Mouse (Mus musculus): ENCODE data around the gene Ppp1r2. TPM values are rescaled to one million over a fixed set of nuclear protein-coding genes. Genes with fewer than 3 reads are reported as not detected.
A peak's percentile ranks its signal among the peaks of the same experiment; 100 is the strongest.

Ppp1r2 gene
- total RNA-seq, 2 experiments from 2014 or later: 113 to 125 TPM

- DNase-seq: peak; percentile 80
- intact Hi-C loops (cut with DNase I): loop anchor here (2.0 kb wide), 1 partner anchor 14 kb away; no protein-coding TSS in a partner anchor
Observed at GRCm38 (mm10) chr16:31290751-31291365, 15.8 kb upstream of the Ppp1r2 start.

- peak; percentile 96 to 97 for DNase-seq
- intact Hi-C loops (cut with DNase I): loop anchor here (2.0 kb wide), 1 partner anchor 13 kb away; no protein-coding TSS in a partner anchor
Observed at GRCm38 (mm10) chr16:31290281-31290680, 15.2 kb upstream of the Ppp1r2 start.

DNA sequence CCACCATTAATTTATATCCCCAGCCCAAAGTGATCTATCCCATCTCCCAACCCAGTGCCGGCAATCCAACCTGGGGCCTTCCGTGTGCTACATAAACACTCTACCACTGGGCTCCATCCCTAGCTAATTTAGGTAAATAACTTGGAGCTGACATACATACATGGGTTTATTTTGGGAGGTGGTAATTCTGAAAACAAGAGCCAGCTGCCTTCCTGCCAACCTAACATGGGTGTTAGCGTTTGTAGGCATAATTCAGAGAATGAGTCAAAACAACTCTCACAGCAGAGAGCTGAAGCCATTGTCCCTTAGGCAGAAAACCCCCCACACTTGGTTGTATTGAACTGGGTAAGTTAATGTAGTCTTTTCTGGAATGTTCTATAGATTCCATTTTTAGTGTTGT is 12.6 kb upstream of the Ppp1r2 start:
- intact Hi-C loops (cut with DNase I): no loop called here
- no peak for DNase-seq

GRCm38 (mm10) chr16:31286801-31287488 is 11.9 kb upstream of the Ppp1r2 start:
- DNase-seq: no peak
- intact Hi-C loops (cut with DNase I): no loop called here

- peak; percentile 74 to 80 for DNase-seq
- intact Hi-C loops (cut with DNase I): no loop called here
Observed at GRCm38 (mm10) chr16:31281981-31282380, 6.9 kb upstream of the Ppp1r2 start.

GRCm38 (mm10) chr16:31280176-31280575 is 5.1 kb upstream of the Ppp1r2 start:
- intact Hi-C loops (cut with DNase I): no loop called here

GRCm38 (mm10) chr16:31278581-31278980 is 3.5 kb upstream of the Ppp1r2 start:
- no peak for DNase-seq
- intact Hi-C loops (cut with DNase I): no loop called here

More at GRCm38 (mm10) chr16:31280176-31280575, 5.1 kb upstream of the Ppp1r2 start:
- DNase-seq: no peak

GRCm38 (mm10) chr16:31278081-31278480 is 3.0 kb upstream of the Ppp1r2 start:
- DNase-seq: peak; percentile 34 to 56
- intact Hi-C loops (cut with DNase I): no loop called here

DNA sequence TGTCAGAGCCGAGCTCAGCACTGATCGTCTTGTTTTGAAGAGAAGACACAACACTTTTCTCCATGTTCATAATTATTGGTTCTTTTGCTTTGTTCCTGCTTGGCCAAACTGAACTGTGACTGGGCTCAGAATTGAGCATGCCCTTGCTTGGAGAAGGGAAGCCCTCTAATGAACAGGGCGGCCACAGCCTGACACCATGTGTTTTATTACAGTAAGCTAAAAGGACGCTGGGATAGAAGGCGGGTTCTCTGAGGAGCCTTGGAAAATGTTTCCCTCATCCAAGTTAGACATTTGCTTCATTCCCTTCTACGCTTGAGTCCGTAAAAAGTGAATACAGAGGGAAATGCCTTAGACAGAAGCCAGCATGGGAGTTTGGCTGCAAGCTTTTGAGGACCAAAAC is 1.9 kb upstream of the Ppp1r2 start:
- intact Hi-C loops (cut with DNase I): loop anchor here (2.0 kb wide), 2 partner anchors 14 to 50 kb away; no protein-coding TSS in a partner anchor
- DNase-seq: no peak

DNA sequence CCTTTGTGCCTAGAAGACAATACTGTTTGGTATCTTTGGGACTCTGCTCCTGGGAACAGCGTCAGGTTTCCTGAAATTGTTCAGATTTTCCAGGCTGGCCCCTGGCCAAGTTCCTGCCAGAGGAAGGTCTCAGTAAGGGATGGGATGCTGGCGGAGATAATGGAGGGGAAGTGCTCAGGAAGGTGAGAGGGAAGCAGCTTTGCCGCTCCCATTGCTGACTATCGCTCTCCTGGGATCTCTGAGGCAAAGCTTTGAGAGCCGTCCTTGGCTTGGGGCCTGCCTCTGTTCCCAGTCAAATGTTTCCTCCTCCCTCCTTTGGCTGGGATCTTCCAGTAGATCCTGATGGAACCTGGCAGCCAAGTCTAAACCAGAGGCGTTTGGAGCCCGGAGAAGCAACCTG is 1.5 kb upstream of the Ppp1r2 start:
- intact Hi-C loops (cut with DNase I): loop anchor here (2.0 kb wide), 2 partner anchors 14 to 50 kb away; no protein-coding TSS in a partner anchor
- peak; percentile 85 to 88 for DNase-seq

DNA sequence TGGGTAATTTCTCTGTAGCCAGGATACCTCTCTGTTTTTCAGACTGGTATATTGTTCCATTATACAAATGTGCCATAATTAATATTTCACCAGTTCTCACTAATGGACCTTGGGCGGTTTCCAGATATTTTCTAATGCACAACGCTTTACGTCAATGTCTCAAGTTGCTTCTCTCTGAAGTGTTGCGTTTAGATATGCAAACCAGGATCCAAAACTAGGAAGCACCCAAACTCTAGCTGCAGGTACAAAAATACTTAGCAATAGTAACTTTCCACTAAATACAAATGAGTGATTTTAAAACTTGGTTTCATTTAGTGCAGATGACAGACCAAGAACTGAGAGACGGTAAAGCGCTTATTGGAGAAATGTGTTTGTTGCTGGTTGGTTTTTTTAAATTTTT is 993 bp downstream of the Ppp1r2 start:
- intact Hi-C loops (cut with DNase I): loop anchor here (5.0 kb wide), 1 partner anchor 73 kb away; no protein-coding TSS in a partner anchor
- no peak for DNase-seq

GRCm38 (mm10) chr16:31266692-31267091 is 8.4 kb downstream of the Ppp1r2 start:
- intact Hi-C loops (cut with DNase I): no loop called here

DNA sequence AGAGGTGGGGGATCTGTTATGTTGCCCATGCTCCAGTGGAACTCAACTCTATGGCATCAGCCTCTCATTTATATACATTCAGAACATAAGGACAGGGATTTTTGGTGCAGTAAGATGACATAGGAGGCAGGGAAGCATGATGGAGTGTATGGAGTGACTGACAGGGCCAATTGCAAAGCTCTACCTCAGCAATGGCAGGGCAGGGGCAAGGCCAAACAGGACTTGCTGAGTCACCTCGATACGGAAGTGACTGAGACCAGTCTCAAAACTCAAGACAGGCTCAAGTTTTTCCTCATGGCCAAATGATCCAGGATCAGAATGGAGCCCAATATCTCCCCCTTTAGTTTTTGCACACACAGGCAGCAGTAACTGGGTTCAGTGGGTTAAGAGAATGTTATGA is 18.9 kb downstream of the Ppp1r2 start:
- no peak for DNase-seq
- intact Hi-C loops (cut with DNase I): loop anchor here (5.0 kb wide), 2 partner anchors 174 to 684 kb away; partner anchors contain the start of gene Xxylt1

More at GRCm38 (mm10) chr16:31266692-31267091, 8.4 kb downstream of the Ppp1r2 start:
- no peak for DNase-seq

DNA sequence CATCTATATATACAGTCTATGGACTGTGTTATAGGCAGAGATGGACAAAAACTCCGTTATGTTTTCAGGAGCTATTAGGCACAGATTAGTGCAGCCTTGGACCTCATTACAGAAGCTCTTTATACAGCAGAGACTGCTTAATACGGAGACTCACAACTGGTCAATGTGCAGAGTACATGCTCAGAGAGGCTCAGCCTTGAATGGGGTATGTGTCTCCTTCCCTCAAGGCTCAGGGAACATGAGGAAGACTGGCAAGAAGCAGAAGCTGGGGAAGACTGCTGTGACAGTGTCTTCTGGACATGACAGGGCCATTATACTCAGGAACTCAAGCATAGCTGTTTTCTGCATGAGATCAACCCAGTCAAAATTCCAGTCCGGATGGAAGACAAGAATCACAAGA is 19.4 kb downstream of the Ppp1r2 start:
- intact Hi-C loops (cut with DNase I): loop anchor here (5.0 kb wide), 2 partner anchors 173 to 683 kb away; partner anchors contain the start of gene Xxylt1
- DNase-seq: no peak

DNA sequence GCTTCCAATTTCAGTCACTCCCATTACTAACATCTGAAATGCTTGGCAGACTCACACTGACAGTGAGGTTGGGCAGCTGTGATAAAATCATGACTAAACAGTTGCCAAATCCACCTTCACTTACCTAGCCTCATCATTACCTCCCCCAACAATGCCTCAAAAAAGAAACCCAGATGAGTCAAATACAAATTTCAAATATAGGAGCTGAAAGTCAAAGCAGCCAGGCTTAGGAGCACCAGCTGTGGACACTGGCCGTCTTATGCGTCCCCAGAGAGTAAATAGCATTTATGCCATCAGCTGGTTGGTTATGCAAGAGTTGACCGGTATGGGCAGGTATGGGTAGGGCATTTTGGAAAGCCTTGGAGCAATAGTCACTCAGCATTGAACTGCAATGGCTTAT is 25.7 kb downstream of the Ppp1r2 start:
- intact Hi-C loops (cut with DNase I): no loop called here
- DNase-seq: no peak

DNA sequence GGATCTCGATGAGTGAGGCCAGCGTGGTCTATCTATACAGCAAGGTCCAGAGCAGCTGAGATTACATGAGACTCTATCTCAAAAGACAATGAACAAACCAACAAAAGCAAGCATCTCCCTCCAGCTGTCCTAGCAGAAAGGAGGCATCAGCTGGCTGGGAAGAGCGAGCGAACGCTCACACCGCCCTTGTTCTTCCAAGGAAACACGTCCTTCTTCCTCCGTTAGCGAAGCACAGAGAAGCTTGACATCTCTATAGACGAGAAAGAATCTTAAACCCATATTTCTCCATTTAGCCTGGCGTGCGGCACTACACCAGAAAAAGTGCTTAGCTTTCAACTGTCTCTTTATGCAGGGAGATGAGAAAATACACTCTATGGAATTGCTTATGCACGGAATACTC is 26.4 kb downstream of the Ppp1r2 start:
- intact Hi-C loops (cut with DNase I): no loop called here
- no peak for DNase-seq

DNA sequence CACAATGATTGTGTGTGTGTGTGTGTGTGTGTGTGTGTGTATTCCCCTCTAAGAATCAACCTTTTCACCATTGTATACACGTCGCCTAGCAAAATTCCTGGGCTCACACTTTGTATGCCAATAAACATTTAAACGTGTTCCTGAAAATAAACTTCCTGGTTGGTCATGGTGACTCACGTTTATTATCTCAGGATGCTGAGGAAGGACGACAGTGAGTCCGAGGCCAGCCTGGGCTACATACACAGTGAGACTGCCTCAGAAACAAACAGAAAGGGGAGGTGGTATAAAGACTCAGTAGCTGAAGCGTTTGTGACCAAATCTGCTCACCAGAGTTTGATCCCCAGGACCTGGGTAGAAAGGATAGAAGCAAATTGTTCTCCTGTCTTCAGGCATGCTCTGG is 27.6 kb downstream of the Ppp1r2 start:
- intact Hi-C loops (cut with DNase I): loop anchor here (2.0 kb wide), 1 partner anchor 99 kb away; no protein-coding TSS in a partner anchor
- no peak for DNase-seq

DNA sequence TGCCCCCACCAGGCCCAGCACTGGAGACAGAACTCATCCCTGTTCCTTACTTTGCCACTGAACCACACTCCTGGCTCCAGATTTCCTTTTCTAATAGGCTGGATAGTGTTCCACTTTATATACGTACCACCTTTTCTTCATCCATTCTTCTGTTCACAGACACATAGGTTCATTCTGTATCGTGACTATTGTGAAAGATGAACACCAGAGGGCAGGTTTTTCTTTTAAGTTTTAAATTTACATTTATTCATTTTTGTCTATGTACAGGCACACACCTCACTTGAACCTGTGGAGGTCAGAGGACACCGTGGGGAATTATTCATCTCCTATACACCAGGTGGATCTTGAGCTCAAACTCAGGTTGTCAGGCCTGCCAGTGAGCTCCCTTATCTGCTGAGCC is 31.0 kb downstream of the Ppp1r2 start:
- intact Hi-C loops (cut with DNase I): no loop called here
- no peak for DNase-seq

DNA sequence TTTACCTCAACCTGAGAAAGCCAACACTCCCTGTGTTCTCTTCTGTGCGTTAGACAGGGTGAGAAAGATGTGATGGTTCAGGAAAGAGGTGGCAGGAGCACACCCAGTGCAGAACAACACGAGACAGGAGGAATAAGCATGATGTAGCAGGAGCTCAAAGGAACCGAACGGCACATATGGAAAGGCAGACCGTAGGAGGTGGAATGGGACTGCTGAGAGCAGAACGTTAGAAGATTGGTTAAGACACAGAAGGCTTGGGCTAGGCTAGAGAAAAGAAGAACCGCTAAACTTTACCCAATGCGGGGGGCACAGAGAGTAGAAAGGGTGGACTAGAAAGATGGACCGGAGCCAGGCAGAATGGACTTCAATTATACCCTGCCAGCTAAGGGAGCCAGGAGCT is 33.6 kb downstream of the Ppp1r2 start:
- intact Hi-C loops (cut with DNase I): no loop called here
- DNase-seq: no peak

- intact Hi-C loops (cut with DNase I): no loop called here
- DNase-seq: no peak
Observed at GRCm38 (mm10) chr16:31240569-31240968, 34.5 kb downstream of the Ppp1r2 start.

DNA sequence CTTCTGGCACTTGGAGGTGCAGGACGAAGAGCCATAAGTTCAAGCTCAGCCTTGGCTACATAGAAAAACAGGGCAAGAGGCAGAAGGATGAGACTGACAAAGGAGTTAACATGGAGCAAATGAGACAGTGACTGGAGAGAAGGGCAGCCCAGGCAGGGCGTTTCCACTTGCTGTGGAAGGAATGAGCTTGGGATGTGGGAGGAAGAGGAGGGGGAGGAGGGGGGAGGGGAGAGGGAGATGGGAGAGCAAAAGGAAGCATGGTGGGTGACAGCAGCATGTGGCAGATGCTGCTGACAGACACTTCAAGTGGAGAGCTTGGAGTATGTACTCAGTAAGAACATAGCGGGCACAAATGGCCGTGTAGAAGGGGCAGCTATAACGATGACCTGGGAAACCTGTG is 36.8 kb downstream of the Ppp1r2 start:
- intact Hi-C loops (cut with DNase I): no loop called here
- no peak for DNase-seq

Data from heart, postnatal 10 days (tissue).